Mouse (Mus musculus) embryonic facial prominence, embryonic 14.5 days (tissue): ENCODE data around the gene Ncoa6. TPM values are rescaled to one million over a fixed set of nuclear protein-coding genes. Genes with fewer than 3 reads are reported as not detected.
A peak's percentile ranks its signal among the peaks of the same experiment; 100 is the strongest.

ENCODE experiments used
- ATAC-seq: fragments of 200-750 bp; cut with Nextera tagmentation; 2 replicates; pipeline ENCODE4 v1.8.0; 2017; ENCODE audit warnings: low read depth, moderate number of reproducible peaks, moderate TSS enrichment
- DNase-seq: peaks from one replicate; pipeline ENCODE4 v3.0.0-alpha.2; 2015; ENCODE audit warnings: low spot score
- H3K27ac ChIP-seq: fragments of 300-500 bp; sonication (generic); replicated peaks from 2 replicates; pipeline ENCODE4 v1.5.1; 2014; ENCODE audit warnings: low read depth, mild to moderate bottlenecking, low read length, moderate library complexity
- H3K27me3 ChIP-seq: fragments of 300-500 bp; sonication (generic); replicated peaks from 2 replicates; pipeline ENCODE4 v1.6.1; 2014; ENCODE audit warnings: low read length; ENCODE audit not compliant: control insufficient read depth, insufficient read depth
- H3K36me3 ChIP-seq: fragments of 300-500 bp; sonication (generic); 2 replicates; pipeline ENCODE4 v1.6.1; 2014; ENCODE audit warnings: low read length, mixed read lengths; ENCODE audit not compliant: control insufficient read depth, insufficient read depth
- H3K4me1 ChIP-seq: fragments of 300-500 bp; sonication (generic); 2 replicates; pipeline ENCODE4 v1.6.1; 2014; ENCODE audit warnings: antibody characterized with exemption, low read length; ENCODE audit not compliant: control insufficient read depth, insufficient read depth
- H3K4me2 ChIP-seq: fragments of 300-500 bp; sonication (generic); 2 replicates; pipeline ENCODE4 v1.6.1; 2014; ENCODE audit warnings: low read depth, mild to moderate bottlenecking, low read length, moderate library complexity, mixed read lengths
- H3K4me3 ChIP-seq: fragments of 300-500 bp; sonication (generic); 2 replicates; pipeline ENCODE4 v1.5.1; 2014; ENCODE audit warnings: low read depth, mild to moderate bottlenecking, low read length
- H3K9ac ChIP-seq: fragments of 300-500 bp; sonication (generic); 2 replicates; pipeline ENCODE4 v1.6.1; 2014; ENCODE audit warnings: low read depth, mild to moderate bottlenecking, low read length, moderate library complexity, mixed read lengths
- H3K9me3 ChIP-seq: fragments of 300-500 bp; sonication (generic); 2 replicates; pipeline ENCODE4 v1.6.1; 2016; ENCODE audit warnings: low read length; ENCODE audit not compliant: control insufficient read depth
- WGBS: fragments of 180-500 bp; shearing (Covaris S2); extraction: QIAGEN DNeasy Blood & Tissue Kit; methylation state at CpG from one replicate; pipeline ENCODE4 v1.1.7; 2014; 5-methylcytosine and 5-hydroxymethylcytosine counted together
- polyA plus RNA-seq: library from polyadenylated mRNA; unstranded; fragments of >200 nt; fragmentation: Nextera tagmentation; extraction: Ambion mirVana; gene quantifications from 2 replicates; pipeline ENCODE4 v1.2.1, GENCODE M21; 2014

Ncoa6 gene
- polyA plus RNA-seq, 1 experiment from 2014 or later: 23.0 TPM

DNA sequence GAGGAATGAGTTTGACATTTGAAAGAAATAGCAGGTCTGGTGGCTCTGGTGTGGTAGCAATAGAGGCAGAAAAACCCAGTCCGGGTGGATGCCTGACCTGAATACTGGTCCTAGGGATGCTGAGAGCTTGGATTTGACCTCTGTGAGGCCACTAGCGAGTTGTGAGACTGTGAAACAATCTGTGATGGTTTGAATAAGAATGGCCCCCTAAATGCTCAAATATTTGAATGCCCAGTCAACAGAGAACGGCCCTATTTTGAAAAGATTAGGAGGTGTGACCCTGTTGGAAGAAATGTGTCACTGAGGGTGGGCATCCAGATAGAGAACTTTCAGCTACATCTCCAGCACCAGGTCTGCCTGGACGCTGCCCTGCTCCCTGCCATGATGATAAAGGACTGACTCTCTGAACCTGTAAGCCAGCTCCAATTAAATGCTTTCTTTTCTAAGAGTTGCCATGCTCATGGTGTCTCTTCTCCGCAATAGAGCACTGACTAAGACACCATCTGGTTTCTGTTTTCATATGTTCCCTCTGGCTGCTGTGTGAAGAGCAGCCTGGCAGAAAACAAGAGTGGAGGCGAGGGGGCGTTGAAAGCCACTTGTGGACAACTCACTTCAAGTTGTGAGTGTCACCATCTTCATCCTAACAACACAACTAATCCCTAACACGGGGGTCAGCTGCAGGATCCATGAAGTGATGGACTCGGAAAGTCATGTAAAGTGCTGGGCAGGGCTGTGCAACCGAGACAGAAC, 34.2 kb upstream of the Ncoa6 start:
- H3K4me2 ChIP-seq: no peak overlapping the region
- no peaks in the 10 kb centered on the region for H3K9me3 ChIP-seq
- H3K27me3 ChIP-seq: no peaks in the 10 kb centered on the region
- ATAC-seq (no peak), DNase-seq (no peak)
- H3K27ac ChIP-seq: no peak overlapping the region
- H3K4me3 ChIP-seq: no peak overlapping the region
- no peak overlapping the region for H3K9ac ChIP-seq
- 70% methylated on average over 10 of the region's 10 CpGs for WGBS
- H3K36me3 ChIP-seq: no peaks in the 10 kb centered on the region
- H3K4me1 ChIP-seq: no peaks in the 10 kb centered on the region

DNA sequence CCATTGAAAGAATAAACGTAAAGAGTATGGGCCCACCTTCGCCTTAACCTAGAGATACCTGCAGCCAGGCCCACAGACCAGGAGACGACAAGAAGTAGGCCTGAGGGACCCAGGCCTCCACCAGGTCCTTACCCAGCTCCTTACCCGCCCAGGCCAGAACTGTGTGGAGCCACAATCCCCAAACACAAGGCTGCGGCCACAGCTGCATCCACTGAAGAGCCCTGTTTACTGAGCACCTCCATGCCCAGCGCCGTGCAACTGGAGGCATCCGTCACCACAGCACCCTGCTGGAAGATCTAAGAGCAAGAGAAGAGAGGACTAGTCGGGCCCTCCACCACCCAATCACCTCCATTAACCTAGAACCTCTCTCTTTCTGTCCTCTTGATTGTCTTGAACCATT, 32.1 kb upstream of the Ncoa6 start:
- ATAC-seq (no peak), DNase-seq (no peak)
- H3K9me3 ChIP-seq: no peaks in the 10 kb centered on the region
- no peak overlapping the region for H3K4me2 ChIP-seq
- H3K27ac ChIP-seq: no peak overlapping the region
- H3K36me3 ChIP-seq: no peaks in the 10 kb centered on the region
- H3K27me3 ChIP-seq: no peaks in the 10 kb centered on the region
- 90% methylated on average over 9 of the region's 9 CpGs for WGBS
- no peak overlapping the region for H3K4me3 ChIP-seq
- H3K4me1 ChIP-seq: no peaks in the 10 kb centered on the region
- no peak overlapping the region for H3K9ac ChIP-seq

- no peaks in the 10 kb centered on the region for H3K27me3 ChIP-seq
- no peak overlapping the region; the same call in 1 of the 2 replicates for H3K27ac ChIP-seq
- H3K4me3 ChIP-seq: no peak overlapping the region
- WGBS: 49% methylated on average over 13 of the region's 13 CpGs
- H3K4me2 ChIP-seq: no peak overlapping the region; the same call in 1 of the 2 replicates
- no peaks in the 10 kb centered on the region for H3K36me3 ChIP-seq
- DNase-seq (peak; percentile 92), ATAC-seq (peak; percentile 91)
- H3K9me3 ChIP-seq: no peaks in the 10 kb centered on the region
- H3K4me1 ChIP-seq: no peaks in the 10 kb centered on the region
- H3K9ac ChIP-seq: no peak overlapping the region
Observed at GRCm38 (mm10) chr2:155504440-155505355, 31.0 kb upstream of the Ncoa6 start.

GRCm38 (mm10) chr2:155502596-155502995, 28.9 kb upstream of the Ncoa6 start:
- DNase-seq (no peak), ATAC-seq (no peak)
- H3K9ac ChIP-seq: no peak overlapping the region
- no peak overlapping the region for H3K4me3 ChIP-seq
- no peaks in the 10 kb centered on the region for H3K4me1 ChIP-seq
- H3K36me3 ChIP-seq: no peaks in the 10 kb centered on the region
- no peaks in the 10 kb centered on the region for H3K27me3 ChIP-seq
- WGBS: 68% methylated on average over 7 of the region's 7 CpGs
- no peaks in the 10 kb centered on the region for H3K9me3 ChIP-seq
- H3K4me2 ChIP-seq: no peak overlapping the region
- no peak overlapping the region for H3K27ac ChIP-seq

- no peak overlapping the region for H3K4me3 ChIP-seq
- H3K4me1 ChIP-seq: no peaks in the 10 kb centered on the region
- H3K9me3 ChIP-seq: no peaks in the 10 kb centered on the region
- ATAC-seq: no peak
- WGBS: 90% methylated on average over 6 of the region's 6 CpGs
- H3K27ac ChIP-seq: no peak overlapping the region
- H3K9ac ChIP-seq: no peak overlapping the region
- no peak for DNase-seq
- no peaks in the 10 kb centered on the region for H3K27me3 ChIP-seq
- no peaks in the 10 kb centered on the region; the same call in 1 of the 2 replicates for H3K36me3 ChIP-seq
- H3K4me2 ChIP-seq: no peak overlapping the region
Observed at GRCm38 (mm10) chr2:155490998-155491397, 17.3 kb upstream of the Ncoa6 start.

- Histone ChIP-seq H3K4me2 (no peak overlapping the region), H3K4me3 (no peak overlapping the region), H3K36me3 (no peaks in the 10 kb centered on the region), H3K4me1 (no peaks in the 10 kb centered on the region), H3K27ac (no peak overlapping the region), H3K9ac (no peak overlapping the region), H3K9me3 (peaks cover 4% of the 10 kb centered on the region; the same call in 1 of the 2 replicates), H3K27me3 (no peaks in the 10 kb centered on the region)
- WGBS: 45% methylated on average over 3 of the region's 3 CpGs
- no peak for ATAC-seq
- DNase-seq: peak; percentile 77
Observed at GRCm38 (mm10) chr2:155482021-155482420, 8.3 kb upstream of the Ncoa6 start.

- WGBS: 1% methylated on average over 29 of the region's 71 CpGs
Observed at GRCm38 (mm10) chr2:155472671-155473569, 774 bp downstream of the Ncoa6 start.

DNA sequence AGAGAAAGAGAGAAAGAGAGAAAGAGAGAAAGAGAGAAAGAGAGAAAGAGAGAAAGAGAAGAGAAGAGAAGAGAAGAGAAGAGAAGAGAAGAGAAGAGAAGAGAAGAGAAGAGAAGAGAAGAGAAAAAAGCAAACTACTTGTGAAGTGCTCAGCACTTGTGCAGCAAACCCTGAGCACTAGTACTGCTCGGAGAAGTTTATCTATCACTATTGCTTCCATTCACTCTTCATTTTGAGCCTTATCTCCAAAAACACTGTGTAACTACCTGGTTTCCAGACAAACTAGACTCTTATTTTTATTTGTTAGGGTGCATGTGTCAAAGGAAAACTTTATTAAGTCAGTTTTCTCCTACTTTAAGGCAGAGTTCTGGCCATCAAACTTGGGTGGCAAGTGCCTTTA, 6.8 kb downstream of the Ncoa6 start:
- no peak overlapping the region for H3K27ac ChIP-seq
- H3K4me2 ChIP-seq: no peak overlapping the region
- no peaks in the 10 kb centered on the region for H3K4me1 ChIP-seq
- H3K4me3 ChIP-seq: no peak overlapping the region
- H3K27me3 ChIP-seq: no peaks in the 10 kb centered on the region
- no peaks in the 10 kb centered on the region for H3K36me3 ChIP-seq
- DNase-seq (no peak), ATAC-seq (no peak)
- H3K9ac ChIP-seq: no peak overlapping the region
- WGBS: 95% methylated on average over 1 of the region's 1 CpGs
- H3K9me3 ChIP-seq: no peaks in the 10 kb centered on the region

More at GRCm38 (mm10) chr2:155472671-155473569, 774 bp downstream of the Ncoa6 start:
- DNase-seq: peak; percentile 31
- peak; percentile 72 for ATAC-seq
- H3K4me3 ChIP-seq: peak overlapping the region; percentile 92
- H3K9ac ChIP-seq: peak overlapping the region; percentile 99
- no peaks in the 10 kb centered on the region for H3K9me3 ChIP-seq
- peak overlapping the region; percentile 81 for H3K4me2 ChIP-seq
- H3K27ac ChIP-seq: peak overlapping the region; percentile 90
- H3K36me3 ChIP-seq: no peaks in the 10 kb centered on the region
- no peaks in the 10 kb centered on the region for H3K27me3 ChIP-seq
- peaks cover 7% of the 10 kb centered on the region for H3K4me1 ChIP-seq
